Mouse (Mus musculus) retina, embryonic 14.5 days (tissue): Measurements from ENCODE around the gene P2ry6.

Experiments used
- DNase-seq: peaks from one replicate; pipeline ENCODE4 v3.0.0-alpha.2; 2015; ENCODE audit warnings: low spot score

The P2ry6 gene

GRCm38 (mm10) chr7:100941169-100941568 lies 33.3 kb downstream of the P2ry6 start:
- no peak for DNase-seq

GRCm38 (mm10) chr7:100938106-100938505 lies 36.3 kb downstream of the P2ry6 start:
- DNase-seq = no peak

GRCm38 (mm10) chr7:100937481-100937880 lies 37.0 kb downstream of the P2ry6 start:
- DNase-seq = no peak

- no peak for DNase-seq
These were observed 40.9 kb downstream of the P2ry6 start for GRCm38 (mm10) chr7:100933520-100933919.

GRCm38 (mm10) chr7:100932481-100933007 lies 41.9 kb downstream of the P2ry6 start:
- peak; percentile 94 for DNase-seq

- peak; percentile 82 for DNase-seq
These were observed 42.4 kb downstream of the P2ry6 start, which contains the start of gene Arhgef17 for GRCm38 (mm10) chr7:100931926-100932480. Gene Arhgef17, minus strand, starts transcription at chr7:100932107.

GRCm38 (mm10) chr7:100931316-100931925 lies 43.0 kb downstream of the P2ry6 start:
- DNase-seq = no peak

- DNase-seq = peak; percentile 64
These were observed 43.7 kb downstream of the P2ry6 start for GRCm38 (mm10) chr7:100930619-100931315.

GRCm38 (mm10) chr7:100929639-100930303 lies 44.7 kb downstream of the P2ry6 start:
- no peak for DNase-seq

GRCm38 (mm10) chr7:100928456-100928855 lies 46.0 kb downstream of the P2ry6 start:
- no peak for DNase-seq

- no peak for DNase-seq
These were observed 47.0 kb downstream of the P2ry6 start for GRCm38 (mm10) chr7:100927287-100928000.

- no peak for DNase-seq
These were observed 48.0 kb downstream of the P2ry6 start for GRCm38 (mm10) chr7:100926311-100926923.

- DNase-seq = no peak
These were observed 49.6 kb downstream of the P2ry6 start for GRCm38 (mm10) chr7:100924674-100925445.

- no peak for DNase-seq
These were observed 50.2 kb downstream of the P2ry6 start for GRCm38 (mm10) chr7:100924200-100924599.

- no peak for DNase-seq
These were observed 51.5 kb downstream of the P2ry6 start for GRCm38 (mm10) chr7:100922907-100923306.

GRCm38 (mm10) chr7:100921289-100921688 lies 53.2 kb downstream of the P2ry6 start:
- DNase-seq = no peak

GRCm38 (mm10) chr7:100919809-100920107 lies 54.7 kb downstream of the P2ry6 start:
- DNase-seq = no peak

GRCm38 (mm10) chr7:100919006-100919808 lies 55.2 kb downstream of the P2ry6 start:
- DNase-seq = no peak

GRCm38 (mm10) chr7:100918176-100918575 lies 56.3 kb downstream of the P2ry6 start:
- no peak for DNase-seq

- no peak for DNase-seq
These were observed 56.7 kb downstream of the P2ry6 start for GRCm38 (mm10) chr7:100917751-100918150.
